Mouse (Mus musculus): ENCODE data around the gene Ndufv3.

Ndufv3 gene

GRCm38 (mm10) chr17:31519946-31520838 is at the start of gene Ndufv3, which contains the start of gene Wdr4:
Gene Ndufv3, plus strand, starts transcription at chr17:31520115.
Gene Wdr4, minus strand, starts transcription at chr17:31519980.
- peak; percentile 99 for DNase-seq

DNA sequence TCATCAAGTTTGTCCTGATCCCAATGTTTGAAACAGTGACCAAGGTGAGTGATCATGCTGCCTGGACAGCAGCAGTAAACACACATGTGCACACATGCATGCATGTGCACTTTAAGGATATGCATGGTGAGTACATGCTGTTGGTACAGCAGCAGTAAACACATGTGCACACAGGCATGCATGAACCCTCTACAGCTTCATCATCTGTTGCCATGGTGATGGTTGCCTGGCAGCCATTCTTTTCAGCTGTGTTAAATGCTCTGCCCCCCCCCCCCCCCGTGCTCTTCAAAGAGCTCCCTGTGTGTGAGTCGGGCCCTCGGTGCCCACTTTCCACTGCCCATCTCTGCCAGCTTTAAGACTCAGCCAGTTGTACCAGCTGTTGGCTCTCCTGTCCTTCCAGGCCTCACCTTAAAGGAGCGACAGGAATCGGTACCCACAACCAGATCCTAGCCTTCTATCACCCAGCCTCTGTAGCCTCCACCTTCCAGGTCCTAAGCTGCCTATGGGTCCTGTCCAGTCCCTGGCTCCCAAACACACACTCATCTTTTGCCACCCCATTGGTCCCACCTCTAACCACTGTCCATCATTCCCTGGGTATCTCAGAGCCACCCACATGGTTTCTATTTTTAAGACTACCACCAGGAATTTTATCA is 49.0 kb upstream of the Ndufv3 start:
- no peak for DNase-seq

DNA sequence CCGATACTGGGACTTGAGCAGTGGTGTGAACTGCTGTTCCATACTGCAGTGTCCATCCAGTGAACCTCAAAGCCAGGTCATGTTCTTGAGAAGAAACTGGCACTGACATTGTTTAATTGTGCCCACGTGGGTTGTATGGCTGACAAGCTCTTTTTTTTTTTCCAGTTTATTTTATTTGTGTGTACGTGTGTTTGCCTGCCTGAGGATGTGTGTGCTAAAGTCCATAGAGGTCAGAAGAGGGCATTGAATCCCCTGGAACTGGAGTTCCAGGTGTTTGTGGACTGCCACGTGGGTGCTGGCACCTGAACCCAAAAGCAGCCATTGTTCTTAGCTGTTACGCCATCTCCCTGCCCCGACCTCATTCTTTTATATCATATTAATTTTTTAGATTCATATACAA is 45.5 kb upstream of the Ndufv3 start:
- DNase-seq: no peak

DNA sequence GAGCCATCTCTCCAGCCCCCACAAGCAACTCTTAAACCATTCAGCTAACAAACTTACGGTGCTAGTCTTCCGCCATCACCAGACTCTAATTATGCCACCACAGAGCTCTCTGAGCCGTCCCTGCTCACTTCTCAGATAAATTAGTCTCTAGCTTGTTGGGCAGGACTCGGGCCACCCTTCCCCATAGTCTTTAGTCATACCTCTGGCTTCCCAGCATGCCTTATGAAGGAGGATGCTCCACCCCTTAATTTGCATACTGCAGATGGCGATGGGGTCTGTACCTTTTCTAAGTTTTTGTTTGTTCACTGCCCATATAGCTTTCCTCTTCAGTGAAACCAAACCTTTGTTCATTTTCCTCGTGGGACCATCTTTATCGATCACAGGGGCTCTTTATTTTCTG is 41.3 kb upstream of the Ndufv3 start:
- DNase-seq: no peak

GRCm38 (mm10) chr17:31479108-31479844 is 40.6 kb upstream of the Ndufv3 start:
- no peak for DNase-seq

GRCm38 (mm10) chr17:31486616-31487198 is 33.2 kb upstream of the Ndufv3 start:
- no peak for DNase-seq

- DNase-seq: no peak
Measured at GRCm38 (mm10) chr17:31487433-31488060, 32.4 kb upstream of the Ndufv3 start.

DNA sequence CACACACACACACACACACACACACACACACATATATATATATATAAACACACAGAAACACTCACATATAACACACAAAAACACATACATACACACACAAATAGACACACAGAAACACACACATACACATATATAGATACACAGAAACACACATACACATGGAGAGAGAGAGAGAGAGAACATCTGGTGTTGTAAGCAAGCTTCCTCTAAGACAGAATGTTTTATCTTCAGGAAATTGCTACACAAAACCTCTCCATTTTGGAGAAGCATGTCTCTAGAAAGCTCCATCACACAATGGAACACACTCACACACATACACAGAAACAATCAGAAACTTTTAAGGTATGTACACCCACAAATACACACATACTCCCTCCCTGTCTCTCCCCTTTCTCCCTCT is 28.6 kb upstream of the Ndufv3 start:
- DNase-seq: no peak

DNA sequence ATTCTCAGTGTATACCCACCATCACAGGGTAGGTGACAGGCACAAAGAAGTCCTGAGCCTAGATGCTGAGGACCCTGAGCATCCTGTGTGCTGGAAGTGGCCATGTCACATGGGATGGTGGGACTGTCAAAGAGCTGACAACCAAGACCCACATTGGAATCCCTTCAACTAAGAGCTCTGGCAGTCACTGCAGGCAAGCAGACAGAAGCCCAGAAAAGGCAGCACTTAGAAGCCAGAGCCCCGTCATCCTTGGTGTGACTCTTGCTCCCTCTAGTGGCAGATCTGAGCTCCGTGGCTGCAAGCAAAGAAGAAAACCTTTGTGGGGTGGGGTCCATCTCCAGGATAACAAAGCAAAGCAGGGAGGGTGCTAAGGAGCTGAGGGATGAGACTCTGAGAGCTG is 27.5 kb upstream of the Ndufv3 start:
- DNase-seq: peak; percentile 89

- no peak for DNase-seq
Measured at GRCm38 (mm10) chr17:31494989-31495388, 24.9 kb upstream of the Ndufv3 start.

- peak; percentile 69 for DNase-seq
Measured at GRCm38 (mm10) chr17:31497726-31498125, 22.2 kb upstream of the Ndufv3 start.

- DNase-seq: peak; percentile 59
Measured at GRCm38 (mm10) chr17:31499725-31500124, 20.2 kb upstream of the Ndufv3 start.

DNA sequence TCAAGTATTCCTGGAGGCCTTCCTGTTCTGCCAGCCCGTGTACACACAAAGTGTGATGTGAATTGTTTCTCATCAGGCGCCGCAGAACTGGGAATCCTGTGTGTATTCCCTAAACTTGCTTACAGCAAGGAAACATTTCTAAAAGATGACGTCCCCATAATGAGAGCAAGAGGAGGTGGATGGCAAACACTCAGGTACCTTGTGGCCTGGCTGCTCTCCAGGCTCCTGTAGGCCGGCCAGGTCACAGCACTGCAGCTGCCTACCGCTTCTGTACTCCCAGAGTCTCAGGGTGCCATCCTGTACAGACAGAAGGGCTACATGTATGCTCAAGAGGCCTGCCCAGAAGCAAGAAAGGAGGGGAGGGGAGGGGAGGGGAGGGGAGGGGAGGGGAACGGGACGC is 19.5 kb upstream of the Ndufv3 start:
- DNase-seq: peak; percentile 46

GRCm38 (mm10) chr17:31500908-31501307 is 19.0 kb upstream of the Ndufv3 start:
- DNase-seq: peak; percentile 40

DNA sequence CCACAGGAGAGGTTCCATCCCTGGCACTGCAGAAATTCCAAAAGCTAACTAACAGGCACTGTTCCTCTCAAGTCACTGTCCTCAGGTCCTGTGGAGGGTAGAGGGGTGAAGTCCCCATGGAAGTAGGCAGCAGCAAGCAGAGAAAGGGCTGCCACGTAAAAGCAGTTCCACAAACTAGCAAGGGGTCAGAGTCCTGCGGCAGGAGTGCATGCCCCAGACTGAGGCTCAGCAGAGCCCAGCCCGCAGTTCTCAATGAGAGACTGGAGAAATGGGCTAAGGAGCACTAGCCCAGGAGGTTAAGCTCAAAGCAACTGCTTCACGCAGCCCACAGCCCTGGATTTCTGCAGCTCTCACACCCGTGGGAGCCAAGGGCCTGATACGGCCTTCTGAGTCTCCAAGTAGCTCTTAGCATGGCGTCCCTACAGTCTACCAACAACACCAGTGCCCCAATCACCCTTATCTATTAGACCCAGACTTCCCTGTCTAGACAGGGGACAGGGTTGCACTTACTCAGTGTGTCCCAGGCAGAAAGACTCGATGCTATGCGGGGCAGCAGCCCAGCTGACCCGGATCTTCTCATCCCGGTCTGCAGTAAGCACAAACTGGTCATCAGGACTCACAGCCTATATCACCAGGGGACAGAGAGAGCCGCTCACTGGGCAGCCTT is 17.5 kb upstream of the Ndufv3 start:
- DNase-seq: no peak

DNA sequence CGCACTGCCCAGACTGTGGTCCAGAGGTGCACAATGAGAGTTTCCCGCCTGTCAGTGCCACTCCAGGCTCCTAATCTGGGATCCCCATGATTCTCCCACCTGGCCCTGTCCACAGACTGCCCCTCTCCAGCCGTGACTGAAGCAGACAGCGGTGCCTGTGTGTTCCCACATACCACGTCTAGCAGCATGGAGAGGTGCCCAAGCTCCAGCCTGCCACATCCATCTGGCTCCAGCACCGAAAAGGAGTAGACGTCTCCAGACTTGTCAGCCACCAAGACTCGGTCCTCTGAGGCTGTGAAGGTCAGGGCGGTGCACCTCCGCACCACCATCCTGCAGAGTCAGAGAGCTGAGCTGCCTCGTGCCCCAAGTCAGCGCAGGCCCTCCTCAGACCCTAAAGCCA is 16.6 kb upstream of the Ndufv3 start:
- DNase-seq: no peak

DNA sequence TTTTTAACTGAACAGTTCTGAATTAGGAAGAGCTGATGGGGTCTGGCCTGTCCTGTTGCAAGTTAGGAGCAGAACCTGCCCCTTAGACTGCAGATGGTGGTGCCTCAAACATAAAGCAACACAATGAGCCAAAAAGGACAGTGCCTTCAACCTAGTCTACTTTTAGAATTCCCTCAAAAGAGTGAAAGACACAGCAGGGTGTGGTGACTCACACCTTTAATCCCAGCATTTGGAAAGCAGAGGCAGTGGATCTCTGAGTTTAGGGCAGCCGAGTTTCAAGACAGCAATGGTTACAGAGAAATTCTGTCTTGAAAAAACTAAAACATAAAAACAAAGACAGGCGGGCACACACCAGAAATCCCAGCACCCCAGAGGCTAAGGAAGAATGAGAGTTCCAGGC is 16.0 kb upstream of the Ndufv3 start:
- no peak for DNase-seq

DNA sequence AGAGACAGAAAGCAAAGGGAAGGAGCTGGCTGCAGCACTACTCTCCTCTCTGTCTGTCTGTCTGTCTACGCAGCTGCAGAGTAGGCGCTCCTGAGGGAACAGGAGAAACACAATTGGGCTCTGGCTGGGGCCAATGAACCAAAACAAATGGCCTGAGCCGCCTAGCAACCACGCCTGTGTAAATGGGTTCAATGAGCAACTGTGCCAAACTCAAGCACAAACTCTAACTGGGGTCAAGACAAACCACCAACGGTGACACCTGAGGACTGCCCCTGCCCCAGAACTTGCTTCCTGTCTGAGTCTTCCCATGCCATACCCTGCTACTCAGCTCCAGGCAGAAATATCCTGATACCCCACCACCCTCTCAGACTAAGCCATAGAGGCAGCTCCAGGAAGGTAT is 14.9 kb upstream of the Ndufv3 start:
- no peak for DNase-seq

DNA sequence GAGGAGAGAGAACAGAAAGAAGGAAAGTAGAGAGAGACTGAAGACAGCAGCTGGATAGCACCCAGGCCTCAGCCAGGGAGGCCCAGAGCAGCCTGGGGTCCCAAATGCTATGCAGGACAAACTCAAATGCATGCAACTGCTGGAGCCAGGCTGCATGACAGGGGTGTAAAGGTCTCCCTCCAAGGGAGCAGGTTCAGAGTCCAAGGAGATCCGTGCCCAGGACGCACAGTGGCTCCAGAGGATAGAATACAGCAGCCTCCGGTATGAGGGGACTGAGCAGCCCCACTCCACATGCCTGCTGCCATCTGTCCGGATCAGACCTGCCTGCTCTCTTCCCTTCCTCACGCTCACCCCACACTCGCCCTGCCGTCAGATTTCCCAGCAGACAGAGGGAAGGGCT is 13.6 kb upstream of the Ndufv3 start:
- no peak for DNase-seq

DNA sequence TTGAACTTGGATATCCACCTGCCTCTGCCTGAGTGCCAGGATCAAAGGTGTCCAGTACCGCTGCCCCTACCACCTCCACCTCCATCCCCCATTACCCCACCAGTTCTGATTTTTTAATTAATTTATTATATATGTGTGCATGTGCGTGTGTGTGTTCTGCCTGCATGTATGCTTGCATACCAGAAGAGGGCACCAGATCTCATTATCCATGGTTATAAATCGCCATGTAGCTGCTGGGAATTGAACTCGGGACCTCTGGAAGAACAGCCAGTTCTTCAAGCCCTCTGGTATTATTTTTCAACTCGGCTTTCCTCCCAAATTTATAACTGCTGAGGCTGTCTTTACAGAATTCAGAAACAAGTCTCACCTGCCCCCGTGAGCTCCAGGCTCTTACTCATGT is 9.0 kb upstream of the Ndufv3 start:
- DNase-seq: peak; percentile 8

DNA sequence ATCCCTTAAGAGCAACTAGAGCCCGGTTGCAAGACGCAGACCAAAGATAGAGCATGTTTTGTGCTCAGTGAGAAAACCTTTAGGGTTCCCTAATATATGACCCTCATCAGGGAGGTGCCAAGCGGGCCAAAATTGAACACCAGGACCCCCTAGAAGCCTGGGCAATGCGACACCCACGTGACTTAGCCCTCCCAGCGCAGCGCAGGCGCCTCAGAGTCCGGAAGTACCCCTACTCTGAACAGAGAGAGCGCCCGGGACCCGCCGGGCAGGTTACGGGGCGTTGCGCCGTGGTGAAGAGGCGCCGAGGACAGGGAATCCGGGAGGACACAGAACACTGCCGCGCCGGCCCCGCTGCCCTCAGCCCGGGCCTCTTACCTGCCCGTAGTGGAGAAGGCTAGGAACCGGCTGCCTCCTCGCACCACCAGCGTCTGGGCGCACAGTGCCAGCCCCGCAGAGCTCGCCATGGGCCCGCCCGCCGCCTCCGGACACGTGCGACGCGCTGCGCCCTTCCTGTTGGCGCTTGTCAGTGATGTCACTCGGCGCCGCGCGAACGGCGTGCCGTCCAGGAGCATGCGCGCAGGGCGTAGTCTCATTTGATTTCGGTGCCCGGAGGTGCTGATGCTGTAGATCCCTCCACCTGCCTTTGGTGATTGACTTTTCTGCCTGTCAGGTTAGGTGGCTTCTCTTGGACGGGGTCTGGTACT is 8.0 kb upstream of the Ndufv3 start:
- peak; percentile 87 for DNase-seq

Data from cerebellum, adult 9-10 months (tissue).